Mouse (Mus musculus) CH12.LX (cell line): ENCODE data around the gene Klhl10.

ENCODE experiments used
- ELF1 ChIP-seq: IDR thresholded peaks from 2 replicates; pipeline ENCODE4 v1.6.1; 2014; ENCODE audit warnings: low read depth, mild to moderate bottlenecking, inconsistent platforms, low read length, improper control_type of control experiment
- POLR2A ChIP-seq: IDR thresholded peaks from 2 replicates; pipeline ENCODE4 v1.6.1; 2011; ENCODE audit warnings: low read depth, mild to moderate bottlenecking, improper control_type of control experiment, low read length
- SMC3 ChIP-seq: IDR thresholded peaks from 2 replicates; pipeline ENCODE4 v1.6.1; 2011; ENCODE audit warnings: low read depth, low read length, improper control_type of control experiment

- TF ChIP-seq POLR2A (no peak), SMC3 (no peak), ELF1 (no peak)
These were observed 908 bp downstream of the Klhl10 start for GRCm38 (mm10) chr11:100442625-100443024.
